Mouse (Mus musculus) heart, postnatal 14 days (tissue): ENCODE measurements at regions not wholly inside any gene's neighbourhood (a gene's known extent, or its start where the extent isn't known, plus 50 kb on each side); places are given as distances from the start of the nearest gene placed in this dataset.
"Not testable (repeated sequence)": the region's sequence is repeated elsewhere in the genome, so short reads cannot be mapped to it uniquely, and the experiment has no call there.

Experiments used
- DNase-seq, 2 experiments: peaks; one replicate each; pipeline ENCODE4 v3.0.0; 2021 to 2022
- intact Hi-C: fragments of 180-260 bp; cut with DNase I; formaldehyde crosslinking; loops from one replicate; pipeline ENCODE4 v1.15.1; 2025

DNA sequence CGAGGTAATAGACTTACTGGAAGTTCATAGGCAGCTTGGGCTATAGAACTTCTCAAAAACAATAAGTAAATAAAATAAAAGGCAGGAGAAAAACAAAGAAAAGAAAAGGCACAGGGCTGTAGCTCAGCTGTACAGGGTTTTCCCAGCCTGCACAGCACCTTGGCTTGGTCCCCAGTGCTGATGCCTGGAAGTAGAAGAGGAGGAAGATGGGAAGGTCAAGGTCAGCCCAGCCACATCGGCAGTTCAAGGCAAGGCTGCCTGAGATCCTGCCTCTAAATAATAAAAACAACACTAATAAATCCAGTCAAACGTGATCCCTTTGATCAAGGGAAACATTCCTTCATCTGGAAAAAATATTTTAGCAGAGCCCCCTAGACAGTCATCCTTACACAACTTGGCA is 103.1 kb downstream of the Cenpf start:
- DNase-seq = no peak
- intact Hi-C loops = no loop called here

DNA sequence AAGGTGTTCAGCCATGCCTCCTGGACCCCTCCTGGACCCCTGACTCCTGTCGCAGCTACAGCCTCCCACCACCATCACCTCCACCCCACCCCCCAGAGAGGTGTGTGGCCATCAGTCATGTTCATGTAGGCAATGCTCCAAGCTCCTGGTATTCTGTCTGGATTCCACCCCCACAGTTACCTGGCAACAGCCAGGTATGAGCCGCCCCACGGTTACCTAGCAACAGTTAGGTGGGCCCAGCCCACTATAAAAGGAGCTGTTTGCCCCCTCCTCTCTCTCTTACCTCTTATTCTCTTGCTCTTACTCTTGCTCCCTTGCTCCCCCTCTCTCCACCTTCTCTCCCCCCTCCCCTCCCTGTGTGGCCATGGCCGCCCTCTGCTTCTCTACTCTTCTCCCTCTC is 106.5 kb downstream of the Cenpf start:
- DNase-seq = no peak
- intact Hi-C loops = no loop called here

DNA sequence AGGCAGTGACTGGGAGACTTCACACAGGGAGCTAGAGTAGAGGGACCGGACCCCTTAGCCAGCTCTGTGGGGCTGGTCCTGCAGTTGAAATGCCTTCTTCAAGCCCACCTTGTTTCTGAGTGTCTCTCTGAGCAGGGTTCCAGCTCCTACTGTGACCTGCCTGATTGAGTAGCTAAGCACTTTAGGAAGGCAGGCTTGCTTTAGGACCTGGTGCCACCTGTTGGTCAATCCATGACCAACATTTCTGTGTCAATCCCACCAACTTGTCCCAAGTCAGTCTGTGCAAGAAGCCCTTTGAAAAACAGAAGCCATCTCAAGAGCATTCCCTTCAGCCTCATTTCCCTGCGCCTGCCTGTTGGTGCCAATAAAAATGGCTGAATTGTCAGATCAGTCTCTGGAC is 108.5 kb downstream of the Cenpf start:
- peak; percentile 59 to 69 for DNase-seq
- intact Hi-C loops = loop anchor here (2.0 to 10.0 kb wide), 4 partner anchors 235 to 551 kb away; no protein-coding TSS in a partner anchor

DNA sequence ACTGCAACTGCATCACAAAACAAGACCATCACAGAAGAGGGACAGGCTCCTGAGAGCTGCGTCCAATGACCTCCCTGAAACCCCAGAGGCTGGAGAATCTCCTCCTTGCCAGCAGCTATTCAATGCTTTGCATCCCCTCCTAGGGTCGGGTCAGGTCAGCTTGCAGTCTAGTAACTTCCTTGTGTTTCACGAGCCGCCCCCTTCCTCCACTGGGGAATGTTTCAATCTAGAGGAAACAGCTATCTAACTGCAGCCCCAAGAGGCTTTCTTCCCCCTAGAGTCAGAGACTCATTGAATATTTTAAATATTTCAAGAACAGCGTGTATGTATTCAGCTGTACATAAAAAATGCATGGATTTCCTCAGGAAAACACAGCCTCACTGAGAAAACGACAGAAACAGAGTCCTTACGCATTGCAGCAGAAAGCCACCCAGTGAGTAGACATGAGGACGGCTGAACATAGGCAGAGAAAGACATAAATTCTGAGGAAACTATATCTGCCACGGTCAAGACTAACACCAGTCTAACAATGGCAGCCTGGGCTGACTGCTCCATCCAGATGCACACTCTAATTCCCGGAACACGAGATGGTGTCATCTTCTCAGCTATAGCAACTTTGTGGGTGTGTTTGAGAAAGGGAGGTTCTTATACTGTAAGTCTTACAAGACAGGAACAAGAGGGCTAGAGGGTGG is 111.4 kb downstream of the Cenpf start:
- intact Hi-C loops = loop anchor here (5.0 to 10.0 kb wide), 2 partner anchors 232 to 259 kb away; no protein-coding TSS in a partner anchor
- peak; percentile 27 to 47 for DNase-seq

DNA sequence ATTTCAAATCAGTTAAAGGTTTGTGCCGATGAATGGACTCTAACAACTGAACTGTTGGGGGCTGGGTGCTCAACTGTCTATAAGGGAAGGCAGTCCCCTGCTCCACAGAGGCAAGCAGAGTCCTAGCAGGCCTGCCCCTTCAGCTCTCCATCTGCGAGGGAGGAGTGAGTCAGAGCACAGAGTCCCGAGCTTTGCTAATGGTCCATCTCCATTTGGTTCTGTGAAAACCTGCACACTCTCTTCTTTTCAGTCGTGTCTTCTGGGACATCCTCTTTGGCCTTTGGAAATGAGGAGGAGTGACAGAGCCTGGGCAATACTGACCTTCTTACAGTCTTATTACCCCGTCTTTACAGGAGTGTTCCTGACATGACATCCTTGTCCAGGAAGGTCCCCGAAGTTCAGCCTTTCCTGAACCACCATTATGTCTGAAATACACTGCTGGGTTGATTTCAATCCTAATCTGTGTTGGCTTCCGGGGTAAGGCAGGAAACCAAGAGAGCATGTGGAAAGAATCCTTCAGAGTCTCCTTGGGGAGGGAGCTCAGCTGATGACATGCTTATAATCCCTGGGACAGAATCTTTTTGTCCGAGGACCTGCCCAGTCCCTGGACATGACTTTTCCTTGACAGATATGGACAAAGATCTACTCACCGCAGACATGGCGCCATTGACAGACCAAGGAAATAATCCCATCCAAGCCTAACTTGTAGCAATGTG is 112.2 kb downstream of the Cenpf start:
- DNase-seq = peak; percentile 11 to 29
- intact Hi-C loops = loop anchor here (5.0 to 10.0 kb wide), 2 partner anchors 231 to 258 kb away; no protein-coding TSS in a partner anchor

DNA sequence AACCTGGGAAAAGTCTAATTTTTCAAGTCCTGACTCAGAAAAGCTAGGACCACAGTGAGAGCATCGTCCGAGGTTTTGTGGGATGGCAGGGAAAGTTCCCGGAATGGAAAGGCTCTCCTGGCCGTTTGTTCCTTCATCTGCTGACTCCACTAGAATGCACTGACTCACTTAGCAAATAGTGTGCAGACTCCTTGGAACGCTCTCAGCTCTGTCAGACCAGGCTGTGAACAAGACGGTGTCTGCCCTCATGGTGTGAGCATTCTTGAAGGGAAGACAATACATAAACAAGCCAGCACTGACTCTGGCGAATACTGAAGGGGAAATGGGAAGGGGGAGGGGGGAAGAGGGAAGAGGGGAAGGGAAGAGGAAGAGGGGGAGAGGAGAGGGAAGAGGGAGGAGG is 121.4 kb downstream of the Cenpf start:
- no peak for DNase-seq
- intact Hi-C loops = no loop called here

DNA sequence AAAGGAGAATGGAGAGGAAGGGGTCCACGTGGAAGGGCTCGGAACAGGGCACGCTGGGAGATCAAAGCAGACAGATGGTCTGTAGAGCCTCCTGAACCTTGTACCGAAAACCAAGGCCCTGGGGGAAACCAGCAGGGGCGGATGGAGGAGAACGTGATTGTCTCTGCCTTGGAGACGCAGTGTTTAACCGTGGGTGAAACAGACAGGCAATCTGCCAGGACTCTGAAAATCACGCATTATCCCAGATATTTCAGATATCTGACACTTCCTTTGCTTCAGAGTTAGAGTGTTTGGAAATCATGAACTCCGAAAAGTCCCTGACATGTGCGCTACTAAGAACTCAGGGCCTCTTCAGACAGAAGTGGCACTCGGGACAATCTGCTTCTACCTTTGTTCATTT is 126.1 kb downstream of the Cenpf start:
- intact Hi-C loops = no loop called here
- no peak for DNase-seq

DNA sequence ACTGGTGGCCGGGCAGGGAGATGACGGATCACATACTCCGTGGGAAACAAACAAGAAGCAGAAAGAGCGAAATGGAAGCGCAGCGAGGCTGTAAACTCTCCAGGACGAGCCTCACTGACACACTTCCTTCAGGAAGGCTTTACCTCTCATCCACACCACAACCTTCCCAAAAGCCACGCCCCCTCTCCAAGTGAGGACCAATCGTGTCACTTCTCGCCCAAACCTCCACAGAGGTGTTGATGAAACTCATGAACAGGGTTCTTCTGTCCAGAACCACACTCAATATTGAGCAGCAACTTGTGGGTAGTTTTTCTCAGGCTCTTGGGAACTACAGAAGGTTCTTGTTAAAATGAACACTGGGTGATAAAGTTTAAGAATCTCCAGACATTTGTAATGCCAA is 127.3 kb downstream of the Cenpf start:
- intact Hi-C loops = no loop called here
- DNase-seq = no peak

DNA sequence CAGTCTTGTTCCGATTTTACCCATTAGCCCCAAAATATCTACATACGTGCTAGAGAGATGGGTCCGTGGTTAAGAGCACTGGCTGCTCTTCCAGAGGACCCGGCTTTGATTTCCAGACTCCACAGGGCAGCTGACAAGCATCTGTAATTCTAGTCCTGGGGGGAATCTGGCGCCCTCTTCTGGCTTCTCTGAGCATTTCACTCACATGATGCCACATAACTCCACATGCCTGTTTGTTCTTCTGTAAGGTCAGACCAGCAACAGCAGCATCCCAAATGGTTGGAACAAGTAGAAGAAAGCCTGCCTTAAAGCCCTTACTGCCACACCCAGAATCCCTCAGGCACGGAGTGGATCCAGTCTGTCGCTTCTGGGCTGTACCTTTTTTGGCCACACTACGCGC is 137.0 kb downstream of the Cenpf start:
- DNase-seq = no peak
- intact Hi-C loops = no loop called here

DNA sequence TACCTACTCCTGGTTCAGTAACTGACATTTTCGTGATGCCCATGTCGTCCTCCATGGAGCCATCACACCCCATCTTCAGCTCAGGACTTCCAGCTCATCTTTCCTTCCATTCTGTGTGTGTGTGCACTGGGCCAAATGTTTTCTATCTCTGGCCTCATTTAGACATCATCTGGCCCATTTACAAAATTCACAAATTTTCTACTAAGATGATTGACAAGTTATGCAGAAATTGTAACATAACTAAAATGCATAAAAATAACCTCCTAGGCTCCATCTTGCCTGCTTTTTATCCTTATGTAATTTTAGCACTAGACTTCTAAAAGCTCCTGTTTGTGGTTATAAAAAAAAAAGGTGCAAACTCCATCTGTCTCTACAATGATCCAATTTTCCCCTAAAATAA is 130.8 kb upstream of the Kcnk2 start:
- DNase-seq = no peak
- intact Hi-C loops = no loop called here

DNA sequence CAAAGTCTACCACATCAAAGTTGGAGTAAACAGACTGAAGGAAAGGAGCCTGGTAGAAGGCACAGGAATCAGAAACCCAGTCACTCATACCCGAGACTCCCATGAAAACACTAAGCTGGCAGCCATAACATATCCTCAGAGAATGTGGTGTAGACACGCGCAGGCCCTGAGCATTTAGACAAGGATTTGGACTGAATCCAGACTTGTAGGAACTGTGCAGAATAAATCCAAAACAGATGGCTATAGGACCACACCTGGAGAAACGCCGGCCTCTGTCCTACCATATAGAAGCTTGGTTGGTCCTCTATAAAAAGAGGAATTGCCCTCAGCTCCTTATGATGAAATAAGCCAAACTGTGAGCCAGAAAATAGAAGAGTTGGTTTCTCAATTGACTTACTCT is 124.3 kb upstream of the Kcnk2 start:
- no peak for DNase-seq
- intact Hi-C loops = no loop called here

DNA sequence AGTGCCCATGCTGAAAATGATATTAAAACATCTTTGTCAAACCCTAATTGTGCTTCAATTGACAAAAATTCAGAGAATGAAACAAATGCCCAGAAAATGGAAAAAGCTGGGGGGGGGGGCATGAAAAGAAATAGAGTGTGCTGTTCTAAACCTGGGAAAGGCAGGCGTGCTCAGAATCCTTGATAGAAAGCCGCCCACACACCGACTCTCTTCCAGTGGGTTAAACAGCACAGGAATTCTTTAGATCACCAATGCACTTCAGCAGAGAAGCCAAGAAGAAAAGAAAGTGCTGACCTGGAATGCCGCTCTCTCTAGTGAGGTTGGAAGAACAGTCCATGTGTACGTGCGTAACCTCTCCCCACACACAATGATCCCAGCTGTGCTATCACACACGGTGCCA is 113.4 kb upstream of the Kcnk2 start:
- DNase-seq = no peak
- intact Hi-C loops = no loop called here

DNA sequence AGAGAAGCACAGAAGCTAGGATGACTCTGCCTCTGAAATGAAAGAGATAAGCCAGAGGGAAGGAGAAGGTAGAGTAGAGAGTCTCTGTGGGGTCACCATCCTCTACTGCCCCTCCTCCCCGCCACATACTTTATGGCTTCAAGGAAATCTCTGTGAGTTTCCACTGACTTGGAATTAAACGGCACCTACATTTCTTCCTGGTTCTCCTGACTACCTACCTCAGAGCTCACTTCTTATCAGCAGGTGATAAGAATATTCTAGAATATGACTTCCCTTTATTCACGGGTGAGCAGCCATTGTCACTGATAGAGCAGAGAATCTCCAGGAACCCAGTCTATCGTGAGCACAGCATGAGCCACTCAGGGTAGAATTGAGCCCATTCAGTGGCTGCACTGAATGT is 111.3 kb upstream of the Kcnk2 start:
- intact Hi-C loops = no loop called here
- no peak for DNase-seq

DNA sequence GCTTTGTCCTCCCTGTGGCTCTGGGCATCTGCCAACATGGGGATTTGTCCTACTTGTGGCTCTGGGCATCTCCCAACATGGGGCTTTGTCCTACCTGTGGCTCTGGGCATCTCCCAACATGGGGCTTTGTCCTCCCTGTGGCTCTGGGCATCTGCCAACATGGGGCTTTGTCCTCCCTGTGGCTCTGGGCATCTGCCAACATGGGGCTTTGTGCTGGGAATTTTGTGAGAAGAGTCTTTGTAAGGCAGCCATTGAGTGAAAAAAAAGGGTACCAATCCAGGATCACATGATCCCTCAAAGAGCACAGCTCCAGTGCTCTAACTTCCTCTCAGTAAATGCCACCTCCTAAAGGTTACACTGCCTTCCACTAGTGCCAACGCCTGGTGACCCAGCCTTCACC is 105.2 kb upstream of the Kcnk2 start:
- intact Hi-C loops, DNase-seq: not testable (repeated sequence)

DNA sequence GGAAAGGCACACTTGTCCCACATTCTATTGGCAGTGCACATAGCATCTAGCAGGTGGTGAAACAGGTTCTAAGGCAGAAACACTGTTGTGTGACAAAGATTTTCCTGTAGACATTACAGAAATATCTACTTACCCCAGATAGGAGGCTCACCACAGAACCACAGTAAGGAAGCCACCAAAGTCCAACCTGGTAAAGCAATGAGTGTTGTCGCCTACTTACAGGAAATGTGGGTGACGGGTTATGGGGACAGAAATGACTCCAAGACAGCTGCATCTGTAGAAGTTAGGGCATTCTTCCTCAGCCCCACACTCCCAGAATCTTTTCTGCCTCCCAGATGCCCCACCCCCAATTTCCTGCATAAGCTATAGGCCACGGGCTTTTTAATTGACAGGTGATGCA is 97.6 kb upstream of the Kcnk2 start:
- intact Hi-C loops = no loop called here
- DNase-seq = no peak

DNA sequence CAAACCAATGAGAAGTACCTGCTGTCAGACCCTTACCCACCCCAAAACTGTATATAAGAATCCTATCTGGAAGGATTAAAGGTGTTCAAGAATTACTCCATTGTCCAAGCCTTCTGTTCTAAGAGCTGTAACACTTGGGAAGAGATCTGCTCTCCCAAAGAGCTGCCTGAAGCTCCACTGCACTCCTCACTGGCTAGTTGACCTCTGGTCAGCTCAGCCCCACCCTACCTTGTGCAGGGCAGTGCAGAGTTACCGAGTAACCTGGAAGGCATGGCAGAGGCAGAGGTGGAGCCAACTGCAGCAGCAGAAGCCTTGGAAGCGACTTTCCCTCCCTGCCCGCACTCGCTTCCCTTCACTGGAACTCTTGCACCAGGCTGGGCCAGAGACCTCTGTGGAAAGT is 97.1 kb upstream of the Kcnk2 start:
- intact Hi-C loops = no loop called here

DNA sequence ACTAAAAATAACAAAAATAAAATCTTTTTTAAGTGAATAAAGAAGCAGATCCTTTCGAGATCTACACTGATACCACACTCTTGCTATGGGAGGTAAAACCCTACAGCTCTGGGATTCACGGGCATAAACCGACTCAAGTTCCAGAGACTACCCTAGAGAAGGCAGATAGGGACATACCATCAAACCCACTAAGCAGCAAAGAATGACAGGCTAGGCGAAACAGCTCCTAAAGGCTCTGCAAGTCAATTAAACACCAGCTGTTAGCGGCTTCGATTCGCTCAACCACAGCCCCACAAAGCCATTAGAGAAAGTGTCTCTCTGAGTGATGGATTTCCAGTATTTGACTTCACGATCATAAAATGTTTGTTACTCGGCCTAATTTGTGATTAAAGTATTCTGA is 95.0 kb upstream of the Kcnk2 start:
- intact Hi-C loops = no loop called here
- DNase-seq = no peak

More for the DNA sequence above, 97.1 kb upstream of the Kcnk2 start:
- DNase-seq = no peak

DNA sequence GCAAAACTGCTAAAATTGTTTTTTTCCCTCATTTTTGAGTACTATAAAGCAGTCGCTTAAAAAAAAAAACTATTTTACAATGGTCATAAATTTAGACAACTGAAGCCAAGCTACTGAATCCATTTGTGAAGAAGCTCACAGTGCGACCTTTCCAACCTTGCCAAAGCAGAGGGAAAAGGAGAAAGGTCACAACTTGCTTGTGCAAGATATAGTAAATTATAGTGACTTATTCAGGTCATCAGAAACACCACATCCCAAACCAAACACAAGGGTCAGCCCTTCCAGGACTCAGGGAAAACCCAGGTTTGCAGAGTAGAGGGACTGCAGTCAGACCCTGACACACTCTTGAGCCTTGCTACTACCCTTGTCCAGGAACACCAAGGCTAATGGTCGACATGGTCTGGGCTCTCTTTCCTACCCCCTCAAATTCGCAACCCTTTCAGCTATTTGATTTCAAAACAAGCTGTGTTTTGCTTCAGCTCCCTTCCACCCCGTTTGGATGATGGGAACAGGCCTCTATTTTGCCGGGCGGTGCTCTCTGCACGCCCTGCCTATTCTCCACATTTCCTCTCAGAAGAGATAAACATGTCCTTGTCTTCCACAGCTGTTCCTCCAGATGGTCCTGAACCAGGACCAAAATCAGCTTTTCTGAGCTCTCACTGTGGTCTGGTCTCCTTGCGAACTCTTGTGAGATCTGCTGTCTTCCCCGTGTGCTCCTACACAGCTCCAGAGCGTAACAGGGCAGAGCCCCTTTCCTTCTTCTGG is 93.5 kb upstream of the Kcnk2 start:
- peak; percentile 42 to 60 for DNase-seq
- intact Hi-C loops = no loop called here

DNA sequence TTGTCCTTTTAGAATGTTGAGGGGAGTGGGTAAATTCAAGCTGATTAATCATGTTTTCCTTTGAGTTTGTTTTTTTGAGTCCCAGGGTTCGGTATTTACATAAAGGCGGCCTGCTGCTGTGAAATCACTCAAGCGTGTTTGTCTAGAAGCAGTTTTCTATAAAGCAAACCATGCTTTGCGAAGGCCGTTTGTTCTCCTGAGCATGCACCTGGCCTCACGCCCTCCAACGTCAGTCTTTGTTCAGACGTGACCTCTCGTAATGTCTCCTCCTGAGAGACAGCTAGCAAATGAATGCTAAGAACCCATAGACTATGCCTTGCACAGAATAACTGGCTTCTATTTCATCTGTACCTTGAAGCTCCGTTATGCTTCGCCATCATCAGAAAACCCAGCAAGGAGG is 92.8 kb upstream of the Kcnk2 start:
- DNase-seq = no peak
- intact Hi-C loops = no loop called here

DNA sequence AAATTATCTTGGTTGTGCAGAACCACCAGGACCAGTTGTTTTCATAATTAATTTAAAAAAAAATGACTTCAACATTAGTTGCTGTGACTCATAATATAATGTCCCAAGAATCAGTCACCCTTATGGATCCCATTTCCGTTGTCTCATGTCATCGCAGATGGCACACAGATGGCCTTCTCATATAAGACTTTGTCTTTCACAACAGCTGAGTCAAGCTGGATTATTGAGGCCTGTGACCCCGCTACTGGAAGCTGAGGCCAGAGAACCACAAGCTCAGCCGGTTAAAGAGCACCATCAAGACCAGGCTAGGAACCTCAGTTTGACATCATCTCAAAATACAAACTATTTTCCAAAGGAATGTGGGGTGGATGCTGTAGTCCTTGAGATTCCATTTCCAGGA is 83.3 kb upstream of the Kcnk2 start:
- intact Hi-C loops = no loop called here
- no peak for DNase-seq

DNA sequence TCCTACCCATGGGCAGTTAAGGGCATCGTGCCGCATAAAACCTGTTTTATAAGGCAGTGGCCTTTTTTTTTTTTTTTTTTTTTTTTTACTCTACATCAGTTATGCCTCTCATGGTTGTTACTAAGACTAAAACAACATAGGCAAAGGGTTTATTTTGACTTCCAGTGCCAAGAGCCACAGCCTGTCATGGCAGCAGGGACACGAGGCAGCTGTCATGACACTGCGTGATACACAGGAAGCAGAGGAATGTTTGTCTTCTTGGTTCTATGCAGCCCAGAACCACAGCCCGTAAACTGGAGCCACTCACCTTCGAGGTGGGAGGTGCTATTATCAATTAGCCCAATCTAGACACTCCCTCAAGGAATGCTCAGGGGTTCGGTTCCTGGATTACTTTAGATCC is 81.3 kb upstream of the Kcnk2 start:
- intact Hi-C loops = no loop called here
- DNase-seq = no peak

DNA sequence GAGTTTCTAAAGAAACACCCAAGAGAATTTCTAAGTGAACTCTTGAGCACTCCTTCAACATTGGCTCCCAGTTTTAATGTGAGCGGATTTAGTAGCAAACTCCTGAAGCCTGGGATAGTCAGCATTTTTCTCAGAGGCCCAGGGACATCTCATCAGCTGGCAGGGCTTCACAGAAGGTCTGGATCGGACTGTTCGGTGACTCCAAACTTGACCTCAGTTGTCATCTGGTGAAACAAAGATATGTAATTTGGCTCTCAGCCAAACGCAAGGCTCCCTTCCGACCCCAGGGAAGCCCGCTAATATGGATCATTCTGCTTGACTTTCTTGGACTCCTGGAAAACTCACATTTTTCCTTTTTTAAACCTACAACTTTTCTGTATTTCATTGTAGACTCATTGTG is 76.0 kb upstream of the Kcnk2 start:
- intact Hi-C loops = no loop called here
- DNase-seq = no peak
